Mouse (Mus musculus) MEL (cell line): Measurements from ENCODE around the gene Adamts4.

Experiments
- BHLHE40 ChIP-seq: IDR thresholded peaks from 2 replicates; pipeline ENCODE4 v1.6.1; 2012; ENCODE audit warnings: low read depth, mild to moderate bottlenecking, inconsistent platforms, low read length, improper control_type of control experiment, borderline replicate concordance
- CTCF ChIP-seq, 3 experiments: IDR thresholded peaks in 2 of 3; conservative IDR thresholded peaks in 1 of 3; 2 replicates each; pipeline ENCODE4 v1.5.1; 2011 to 2012; ENCODE audit warnings: low read length in 3 of 3, low read depth in 2 of 3, mild to moderate bottlenecking in 2 of 3, improper control_type of control experiment in 1 of 3, inconsistent platforms in 1 of 3, mixed read lengths in 1 of 3, moderate library complexity in 1 of 3; ENCODE audit not compliant: control insufficient read depth in 1 of 3, insufficient read depth in 1 of 3, poor library complexity in 1 of 3, severe bottlenecking in 1 of 3
- GABPA ChIP-seq: IDR thresholded peaks from 2 replicates; pipeline ENCODE4 v1.6.1; 2012; ENCODE audit warnings: low read depth, mild to moderate bottlenecking, inconsistent platforms, low read length, improper control_type of control experiment, moderate library complexity
- GATA1 ChIP-seq: IDR thresholded peaks from 2 replicates; pipeline ENCODE4 v1.6.1; 2011; ENCODE audit warnings: low read depth, low read length, improper control_type of control experiment
- MXI1 ChIP-seq: IDR thresholded peaks from 2 replicates; pipeline ENCODE4 v1.6.1; 2011; ENCODE audit warnings: mild to moderate bottlenecking, low read depth, low read length, improper control_type of control experiment
- NELFE ChIP-seq: IDR thresholded peaks from 2 replicates; pipeline ENCODE4 v1.6.1; 2011; ENCODE audit warnings: low read depth, low read length, improper control_type of control experiment
- POLR2A ChIP-seq, 2 experiments: IDR thresholded peaks; 2 replicates each; pipeline ENCODE4 v1.6.1; 2011 to 2012; ENCODE audit warnings: low read length in 2 of 2, mild to moderate bottlenecking in 2 of 2, control low read depth in 1 of 2, improper control_type of control experiment in 1 of 2, low read depth in 1 of 2, moderate library complexity in 1 of 2; ENCODE audit not compliant: control insufficient read depth in 1 of 2, insufficient read depth in 1 of 2, poor library complexity in 1 of 2
- RAD21 ChIP-seq: IDR thresholded peaks from 2 replicates; pipeline ENCODE4 v1.6.1; 2011; ENCODE audit warnings: mild to moderate bottlenecking, low read depth, low read length, improper control_type of control experiment
- SMC3 ChIP-seq: IDR thresholded peaks from 2 replicates; pipeline ENCODE4 v1.6.1; 2011; ENCODE audit warnings: low read depth, low read length, improper control_type of control experiment
- USF2 ChIP-seq, 2 experiments: IDR thresholded peaks; 2 replicates each; pipeline ENCODE4 v1.6.1; 2011 to 2012; ENCODE audit warnings: improper control_type of control experiment in 2 of 2, low read length in 2 of 2, borderline replicate concordance in 1 of 2, inconsistent platforms in 1 of 2, low read depth in 1 of 2, mild to moderate bottlenecking in 1 of 2; ENCODE audit not compliant: insufficient read depth in 1 of 2
- ZNF384 ChIP-seq: IDR thresholded peaks from 2 replicates; pipeline ENCODE4 v1.6.1; 2012; ENCODE audit warnings: low read depth, mild to moderate bottlenecking, inconsistent platforms, low read length, improper control_type of control experiment

DNA sequence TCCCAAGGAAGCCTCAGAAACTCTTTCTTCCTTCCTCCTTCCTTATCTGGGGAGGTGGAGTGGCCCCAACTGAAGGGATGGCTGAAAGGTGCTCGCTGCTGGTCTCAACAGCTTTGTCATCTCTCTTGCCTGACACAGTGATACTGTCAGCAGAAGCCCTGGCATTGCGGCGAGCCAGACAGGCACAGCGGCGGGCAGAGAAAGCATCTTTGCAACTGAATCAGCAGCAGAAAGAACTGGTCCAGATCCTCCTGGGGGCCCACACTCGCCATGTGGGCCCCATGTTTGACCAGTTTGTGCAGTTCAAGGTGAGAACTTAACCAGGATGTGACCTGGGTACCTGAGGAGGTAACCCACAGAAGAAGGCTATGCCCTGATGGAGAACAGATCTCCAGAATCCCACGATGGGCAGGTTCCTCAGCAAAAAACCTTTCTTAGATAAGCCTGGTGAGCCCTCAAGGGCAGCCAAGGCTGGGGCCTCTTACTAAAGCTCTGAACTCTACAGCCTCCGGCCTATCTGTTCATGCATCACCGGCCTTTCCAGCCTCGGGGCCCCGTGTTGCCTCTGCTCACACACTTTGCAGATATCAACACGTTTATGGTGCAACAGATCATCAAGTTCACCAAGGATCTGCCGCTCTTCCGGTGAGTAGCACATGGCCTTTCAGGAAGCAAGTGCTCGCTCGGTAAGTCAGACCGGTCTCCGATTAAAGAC, 33.8 kb upstream of the Adamts4 start:
- TF ChIP-seq CTCF (IDR thresholded peaks at IDR 0.05 in 2 of 3, conservative IDR thresholded peaks at IDR 0.05 in 1 of 3; ENCODE audit: control insufficient read depth in 1 of 3, insufficient read depth in 1 of 3, low read depth in 2 of 3, low read length in 3 of 3, poor library complexity in 1 of 3, severe bottlenecking in 1 of 3) (no peak), GABPA (no peak), POLR2A (IDR thresholded peaks at IDR 0.05; ENCODE audit: control insufficient read depth in 1 of 2, insufficient read depth in 1 of 2, low read depth in 1 of 2, low read length in 2 of 2, poor library complexity in 1 of 2) (peak; percentile 50 to 65; a peak in 2 of 4 replicates), ZNF384 (no peak), SMC3 (no peak), USF2 (IDR thresholded peaks at IDR 0.05; ENCODE audit: borderline replicate concordance in 1 of 2, insufficient read depth in 1 of 2, low read depth in 1 of 2, low read length in 2 of 2) (no peak), RAD21 (no peak; the same call in 1 of the 2 replicates), NELFE (peak; percentile 68), MXI1 (no peak), GATA1 (no peak), BHLHE40 (no peak)
